Mouse (Mus musculus): ENCODE data around the gene Sprr2k.
"Not testable (repeated sequence)": the region's sequence is repeated elsewhere in the genome, so short reads cannot be mapped to it uniquely, and the experiment has no call there.

The Sprr2k gene

GRCm38 (mm10) chr3:92432282-92432681 lies at the start of gene Sprr2k:
Gene Sprr2k, plus strand, starts transcription at chr3:92432582.
- DNase-seq (ENCODE audit: low spot score in 2 of 2): no peak

DNA sequence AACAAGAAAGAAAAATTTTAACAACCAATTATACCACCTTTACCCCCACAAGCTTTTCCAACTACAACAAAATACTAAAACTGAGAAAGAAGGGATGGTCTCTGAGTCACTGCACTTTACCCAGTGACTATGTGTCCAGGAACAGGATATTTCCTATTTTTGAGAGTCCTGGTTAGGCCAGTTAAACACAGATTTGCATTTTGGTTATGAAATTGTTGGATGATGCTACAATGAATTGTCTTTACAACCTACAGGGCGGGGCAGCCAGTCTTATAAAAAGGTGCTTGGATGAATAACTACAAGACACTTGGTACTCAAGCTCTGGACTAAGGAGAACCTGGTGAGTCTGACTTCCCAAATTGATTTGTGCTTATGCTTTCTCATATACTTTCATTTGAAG lies 47.0 kb upstream of the Sprr2k start, which contains the start of gene Sprr2h:
Gene Sprr2h (plus strand): TSS at position 301 of the 400 bp plus-strand sequence.
- no peak for DNase-seq (ENCODE audit: low spot score in 2 of 2)

GRCm38 (mm10) chr3:92394301-92394700 lies 38.1 kb upstream of the Sprr2k start:
- no peak for DNase-seq (ENCODE audit: low spot score in 2 of 2)

DNA sequence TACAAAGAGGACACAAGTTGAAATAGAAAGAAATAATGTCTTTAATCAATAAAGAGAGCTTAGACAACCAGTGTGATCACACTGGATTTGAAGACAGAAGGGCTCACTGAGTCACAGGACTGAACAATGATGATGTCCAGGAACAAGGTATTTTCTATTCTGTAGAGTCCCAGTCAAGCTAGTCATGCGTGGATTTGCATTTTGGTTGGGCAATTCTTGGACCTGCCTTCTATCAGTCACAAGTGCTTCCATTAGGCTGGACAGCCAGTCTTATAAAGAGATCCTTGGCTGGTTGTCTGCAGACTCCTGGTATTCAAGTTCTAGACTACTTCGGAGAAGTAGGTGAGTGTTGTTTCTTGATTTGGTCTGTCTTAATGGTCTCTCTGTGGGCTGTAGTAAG lies 24.7 kb upstream of the Sprr2k start, which contains the start of gene Sprr2i:
Gene Sprr2i (plus strand): TSS at position 301 of the 400 bp plus-strand sequence.
- DNase-seq (ENCODE audit: low spot score in 2 of 2): no peak

DNA sequence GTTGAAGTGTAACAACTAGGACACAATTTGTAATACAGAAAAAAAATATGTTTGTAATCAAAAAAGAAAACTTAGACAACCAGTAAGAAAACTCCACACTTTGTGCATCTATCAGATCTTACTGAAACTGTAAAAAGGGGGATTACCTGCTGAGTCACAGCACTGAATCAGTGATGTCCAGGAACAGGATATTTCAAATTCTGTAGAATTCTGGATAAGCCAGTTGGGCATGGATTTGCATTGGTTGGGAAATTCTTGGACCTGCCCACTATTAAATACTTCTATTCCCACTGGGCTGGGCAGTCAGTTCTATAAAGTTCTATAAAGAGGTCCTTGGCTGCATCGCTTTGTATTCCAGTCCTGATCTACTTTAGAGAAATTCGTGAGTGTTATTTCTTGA lies 14.6 kb upstream of the Sprr2k start, which contains the start of gene Sprr2j-ps:
Gene Sprr2j-ps (plus strand): TSS at position 301 of the 400 bp plus-strand sequence.
- no peak for DNase-seq (ENCODE audit: low spot score in 2 of 2)

GRCm38 (mm10) chr3:92429323-92429722 lies 3.1 kb upstream of the Sprr2k start, which contains the start of gene Gm9774:
Gene Gm9774, minus strand, starts transcription at chr3:92429423.
- no peak for DNase-seq (ENCODE audit: low spot score in 2 of 2)

DNA sequence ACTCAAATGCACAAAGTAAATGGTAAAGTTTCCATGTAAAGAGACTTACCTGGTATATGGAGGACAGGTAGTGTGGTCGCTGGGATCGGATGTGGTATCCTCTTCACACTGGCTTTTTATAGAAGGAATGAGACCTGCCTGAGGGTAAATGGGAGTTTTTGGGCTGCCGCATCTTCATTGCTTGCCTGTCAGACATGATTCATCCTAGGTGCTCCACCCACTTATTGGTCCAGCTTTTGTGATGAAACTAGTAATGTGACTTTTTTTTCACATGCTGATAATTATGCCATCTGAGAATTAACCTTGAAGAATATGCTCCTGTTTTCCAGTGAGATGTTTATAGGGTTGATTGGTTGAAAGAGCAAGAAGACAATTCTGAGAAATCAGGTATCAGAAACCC lies 6.3 kb downstream of the Sprr2k start, which contains the start of gene Sprr1b:
Gene Sprr1b (minus strand): TSS at position 101 of the 400 bp plus-strand sequence.
- DNase-seq (ENCODE audit: low spot score in 2 of 2): no peak

DNA sequence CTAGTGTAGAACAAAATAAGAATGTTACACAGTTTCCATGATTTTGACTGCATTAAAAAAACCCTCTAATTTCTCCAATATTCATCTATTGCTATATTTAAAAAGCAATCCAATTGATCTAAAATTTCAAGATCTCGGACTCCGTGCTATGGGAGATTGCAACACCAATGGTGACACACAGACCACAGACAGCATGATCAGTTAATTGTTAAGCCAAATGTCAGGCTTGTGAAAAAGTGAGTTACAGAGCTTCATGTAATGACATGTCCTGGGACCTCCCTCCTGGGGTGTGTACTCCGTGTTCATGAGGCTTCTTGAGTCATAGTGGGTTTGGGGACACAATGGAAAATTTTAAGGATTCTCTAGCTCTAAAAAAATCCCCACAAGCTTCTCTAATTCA lies 7.8 kb downstream of the Sprr2k start:
- DNase-seq (ENCODE audit: low spot score in 2 of 2): no peak

- no peak for DNase-seq (ENCODE audit: low spot score in 2 of 2)
Measured at GRCm38 (mm10) chr3:92455151-92455550, 22.8 kb downstream of the Sprr2k start.

GRCm38 (mm10) chr3:92458620-92459019 lies 26.2 kb downstream of the Sprr2k start, which contains the start of gene Sprr3:
Gene Sprr3, minus strand, starts transcription at chr3:92458720.
- no peak for DNase-seq (ENCODE audit: low spot score in 2 of 2)

DNA sequence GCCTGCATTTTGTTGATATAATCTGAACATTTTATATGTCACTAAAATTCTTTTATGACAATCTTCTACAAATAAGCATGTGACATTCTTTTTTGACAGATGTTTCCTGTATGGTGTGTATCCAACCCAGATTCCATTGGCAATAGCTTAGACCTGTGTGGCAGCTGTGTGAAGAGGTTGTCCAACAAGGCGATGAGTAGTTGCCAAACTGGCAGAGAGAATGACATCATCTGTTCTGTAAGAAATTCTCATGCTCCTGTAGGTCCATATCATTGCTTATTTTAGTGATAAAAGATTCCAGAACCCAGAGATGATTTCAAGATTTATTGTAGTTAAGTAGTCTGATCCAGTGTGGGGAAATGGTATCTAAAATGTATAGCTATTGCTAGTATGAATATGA lies 34.2 kb downstream of the Sprr2k start:
- no peak for DNase-seq (ENCODE audit: low spot score in 2 of 2)

- DNase-seq (ENCODE audit: low spot score in 2 of 2): no peak
Measured at GRCm38 (mm10) chr3:92467424-92467823, 35.0 kb downstream of the Sprr2k start.

DNA sequence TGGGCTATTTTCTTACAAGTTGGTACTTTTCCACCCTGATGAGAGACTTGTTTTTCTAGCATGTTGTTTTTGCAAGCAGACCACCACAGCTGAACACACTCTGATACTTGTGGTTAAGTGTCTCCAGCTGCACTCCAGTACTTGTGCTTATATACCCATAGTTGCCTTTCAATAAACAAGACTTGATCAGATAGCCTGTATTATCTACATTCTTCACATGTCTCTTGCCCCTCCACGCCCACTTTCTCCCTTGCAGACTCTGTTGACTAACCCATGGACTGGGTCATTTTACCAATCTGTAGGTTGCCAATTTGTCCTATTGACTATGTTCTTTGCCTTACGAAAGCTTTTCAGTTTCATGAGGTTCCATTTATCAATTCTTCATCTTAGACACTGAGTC lies 37.7 kb downstream of the Sprr2k start:
- DNase-seq (ENCODE audit: low spot score in 2 of 2): no peak

- not testable (repeated sequence) for DNase-seq (ENCODE audit: low spot score in 2 of 2)
Measured at GRCm38 (mm10) chr3:92481249-92481648, 48.9 kb downstream of the Sprr2k start.

Data from frontal cortex, postnatal 14 days (tissue).